ENCODE assay signal across 8 mouse cellular contexts in the genomic region with DNA sequence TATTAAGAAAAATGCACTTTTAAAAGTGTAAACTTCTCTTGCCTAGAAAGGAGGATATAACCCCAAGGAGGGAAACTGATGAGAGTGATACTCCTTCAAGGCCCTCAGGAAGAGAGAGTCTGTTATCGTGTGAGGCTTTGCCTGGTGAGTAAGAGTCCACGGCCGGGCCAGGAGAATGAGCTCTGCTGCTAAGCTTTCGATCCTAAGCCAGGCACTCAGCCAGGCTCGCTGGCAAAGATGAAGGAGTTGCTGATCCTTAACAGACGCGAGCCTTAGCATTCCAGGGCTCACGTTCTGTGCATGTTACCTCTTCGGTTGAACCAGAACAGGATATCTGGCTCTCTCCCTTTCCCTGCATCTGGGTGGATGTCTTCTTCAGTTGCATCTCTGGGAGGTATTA. TPM values are rescaled to one million over a fixed set of nuclear protein-coding genes. Genes with fewer than 3 reads are reported as not detected.
DNase-seq lines count a peak whose midpoint lies in the region; ATAC-seq and TF ChIP-seq lines count a peak whose summit lies in the region.

No protein-coding gene starts in this region.

- 56% methylated on average over 9 of the region's 9 CpGs for WGBS in midbrain, postnatal 0 days
- 77% methylated on average over 9 of the region's 9 CpGs for WGBS in midbrain, embryonic 10.5 days
- 13% methylated on average over 9 of the region's 9 CpGs for WGBS in embryonic facial prominence, embryonic 15.5 days
- WGBS in kidney, postnatal 0 days: 42% methylated on average over 9 of the region's 9 CpGs
- WGBS in forebrain, embryonic 11.5 days: 81% methylated on average over 9 of the region's 9 CpGs

- H3K9me3 ChIP-seq in midbrain, postnatal 0 days (ENCODE audit: low read length): no peaks in the 10 kb centered on the region
- 0 out of 2 replicates have a peak, but pooled peaks cover 5% of the 10 kb centered on the region for H3K9me3 ChIP-seq in midbrain, embryonic 10.5 days (replicated peaks)
- no peaks in the 10 kb centered on the region for H3K9me3 ChIP-seq in embryonic facial prominence, embryonic 15.5 days (replicated peaks)
- H3K9me3 ChIP-seq in kidney, postnatal 0 days (replicated peaks; ENCODE audit: low read length): no peaks in the 10 kb centered on the region
- H3K9me3 ChIP-seq in forebrain, embryonic 11.5 days (ENCODE audit: control insufficient read depth, low read length): no peaks in the 10 kb centered on the region

- no peaks in the 10 kb centered on the region for H3K4me1 ChIP-seq in midbrain, postnatal 0 days (ENCODE audit: insufficient read depth, low read length)
- peaks cover 13% of the 10 kb centered on the region for H3K4me1 ChIP-seq in midbrain, embryonic 10.5 days
- H3K4me1 ChIP-seq in embryonic facial prominence, embryonic 15.5 days: peaks cover 23% of the 10 kb centered on the region
- 0 out of 2 replicates have a peak, but pooled peaks cover 5% of the 10 kb centered on the region for H3K4me1 ChIP-seq in kidney, postnatal 0 days (replicated peaks; ENCODE audit: insufficient read depth, low read length)
- no peaks in the 10 kb centered on the region for H3K4me1 ChIP-seq in forebrain, embryonic 11.5 days (replicated peaks; ENCODE audit: control insufficient read depth, insufficient read depth, low read length)

- H3K27me3 ChIP-seq in midbrain, postnatal 0 days (ENCODE audit: insufficient read depth, low read length): no peaks in the 10 kb centered on the region
- H3K27me3 ChIP-seq in midbrain, embryonic 10.5 days (ENCODE audit: low read depth, poor library complexity, severe bottlenecking): no peaks in the 10 kb centered on the region
- no peaks in the 10 kb centered on the region for H3K27me3 ChIP-seq in embryonic facial prominence, embryonic 15.5 days
- no peaks in the 10 kb centered on the region for H3K27me3 ChIP-seq in kidney, postnatal 0 days (ENCODE audit: insufficient read depth, low read length)
- H3K27me3 ChIP-seq in forebrain, embryonic 11.5 days (ENCODE audit: control insufficient read depth, insufficient read depth, low read length): no peaks in the 10 kb centered on the region

- DNase-seq in midbrain, postnatal 0 days (ENCODE audit: low spot score): peak; percentile 50
- DNase-seq in midbrain, embryonic 10.5 days (ENCODE audit: low spot score): no peak
- DNase-seq in kidney, postnatal 0 days (ENCODE audit: low spot score): peak; percentile 24
- DNase-seq in right cerebral cortex, postnatal 4 days: peak; percentile 33
- DNase-seq in thymus, postnatal 36 days: no peak
- no peak for DNase-seq in forebrain, embryonic 11.5 days (ENCODE audit: low spot score)

- no peak overlapping the region for H3K9ac ChIP-seq in midbrain, postnatal 0 days (replicated peaks; ENCODE audit: low read length, poor library complexity, severe bottlenecking)
- no peak overlapping the region for H3K9ac ChIP-seq in embryonic facial prominence, embryonic 15.5 days
- H3K9ac ChIP-seq in kidney, postnatal 0 days (ENCODE audit: low read depth, low read length): no peak overlapping the region
- H3K9ac ChIP-seq in forebrain, embryonic 11.5 days (ENCODE audit: low read length): no peak overlapping the region

- no peaks in the 10 kb centered on the region for H3K36me3 ChIP-seq in midbrain, postnatal 0 days (ENCODE audit: insufficient read depth, low read length)
- no peaks in the 10 kb centered on the region for H3K36me3 ChIP-seq in midbrain, embryonic 10.5 days
- H3K36me3 ChIP-seq in embryonic facial prominence, embryonic 15.5 days: no peaks in the 10 kb centered on the region
- no peaks in the 10 kb centered on the region for H3K36me3 ChIP-seq in kidney, postnatal 0 days (ENCODE audit: insufficient read depth, low read length)
- no peaks in the 10 kb centered on the region for H3K36me3 ChIP-seq in forebrain, embryonic 11.5 days (ENCODE audit: control insufficient read depth, insufficient read depth, low read length)

- no peak for ATAC-seq in midbrain, postnatal 0 days (ENCODE audit: low FRiP score)
- ATAC-seq in embryonic facial prominence, embryonic 15.5 days (ENCODE audit: insufficient number of reproducible peaks, low FRiP score, low TSS enrichment, low read depth): peak; percentile 63; the same call in 1 of the 2 replicates
- ATAC-seq in kidney, postnatal 0 days (replicated peaks; ENCODE audit: low FRiP score, low read depth): no peak
- no peak for ATAC-seq in frontal cortex, adult (ENCODE audit: low TSS enrichment)
- no peak for ATAC-seq in forebrain, embryonic 11.5 days (replicated peaks; ENCODE audit: low FRiP score)

- no peak overlapping the region for H3K27ac ChIP-seq in midbrain, postnatal 0 days (ENCODE audit: low read depth, low read length)
- no peak overlapping the region for H3K27ac ChIP-seq in midbrain, embryonic 10.5 days (replicated peaks)
- peak overlapping the region; percentile 79 for H3K27ac ChIP-seq in embryonic facial prominence, embryonic 15.5 days (replicated peaks)
- no peak overlapping the region for H3K27ac ChIP-seq in kidney, postnatal 0 days
- H3K27ac ChIP-seq in forebrain, embryonic 11.5 days (ENCODE audit: low read depth, low read length): no peak overlapping the region

- no peak overlapping the region for H3K4me2 ChIP-seq in midbrain, postnatal 0 days (ENCODE audit: low read depth, low read length, poor library complexity, severe bottlenecking)
- no peak overlapping the region for H3K4me2 ChIP-seq in embryonic facial prominence, embryonic 15.5 days (replicated peaks)
- H3K4me2 ChIP-seq in kidney, postnatal 0 days (ENCODE audit: low read length): no peak overlapping the region
- H3K4me2 ChIP-seq in forebrain, embryonic 11.5 days (ENCODE audit: low read depth, low read length, severe bottlenecking): no peak overlapping the region

- TF ChIP-seq CTCF in midbrain, postnatal 0 days (IDR thresholded peaks at IDR 0.05): no peak
- no peak for TF ChIP-seq CTCF in kidney, postnatal 0 days (IDR thresholded peaks at IDR 0.05; ENCODE audit: low read depth)

- H3K4me3 ChIP-seq in midbrain, postnatal 0 days (ENCODE audit: low read depth, low read length): no peak overlapping the region
- H3K4me3 ChIP-seq in midbrain, embryonic 10.5 days: no peak overlapping the region
- no peak overlapping the region for H3K4me3 ChIP-seq in embryonic facial prominence, embryonic 15.5 days (replicated peaks)
- H3K4me3 ChIP-seq in kidney, postnatal 0 days (replicated peaks; ENCODE audit: low read depth, low read length): no peak overlapping the region
- H3K4me3 ChIP-seq in forebrain, embryonic 11.5 days (ENCODE audit: low read depth, low read length): no peak overlapping the region

RNA-seq across cellular contexts. Expression of gene Gm5148, which starts 11.8 kb away (rescaled TPM):
- 13.3 and 15.7 TPM in 2 replicates for total RNA-seq in midbrain, postnatal 0 days (2014; rRNA removed)
- 17.5 and 17.8 TPM in 2 replicates for polyA plus RNA-seq in midbrain, postnatal 0 days (2015; fragmentation: Nextera tagmentation; extraction: Ambion mirVana)
- polyA plus RNA-seq in midbrain, embryonic 10.5 days (2016; fragmentation: Nextera tagmentation; extraction: Ambion mirVana): 2.6 and 2.9 TPM in 2 replicates
- polyA plus RNA-seq in embryonic facial prominence, embryonic 15.5 days (2015; fragmentation: Nextera tagmentation; extraction: Ambion mirVana): 5.4 and 6.8 TPM in 2 replicates
- 11.4 and 14.4 TPM in 2 replicates for polyA plus RNA-seq in kidney, postnatal 0 days (2015; fragmentation: Nextera tagmentation; extraction: Ambion mirVana)
- polyA plus RNA-seq in forebrain, embryonic 11.5 days (2014; fragmentation: Nextera tagmentation; extraction: Ambion mirVana): 3.6 and 4.8 TPM in 2 replicates

Comparison
In these comparisons a context has a peak if more than half of its experiments do, and no peak if none do; other contexts are left out.
1. DNase-seq: peak in midbrain, postnatal 0 days (single experiment), kidney, postnatal 0 days (single experiment) and right cerebral cortex, postnatal 4 days (single experiment); none in midbrain, embryonic 10.5 days (single experiment), thymus, postnatal 36 days (0 of 2) and forebrain, embryonic 11.5 days (single experiment).